Mouse (Mus musculus): ENCODE results near the gene Trim14.

Trim14 gene

GRCm38 (mm10) chr4:46448886-46449285 is 87.1 kb downstream of the Trim14 start:
- H3K4me3 ChIP-seq (replicated peaks; ENCODE audit: low read length) = no peak overlapping the region
- no peaks in the 10 kb centered on the region for H3K27me3 ChIP-seq (ENCODE audit: insufficient read depth, low read length)
- H3K9me3 ChIP-seq (ENCODE audit: low read length) = no peaks in the 10 kb centered on the region
- no peak for TF ChIP-seq NANOG (IDR thresholded peaks at IDR 0.05; ENCODE audit: borderline replicate concordance, low read length)
- no peak for TF ChIP-seq CTCF (conservative IDR thresholded peaks at IDR 0.05; ENCODE audit: low read length)
- no peak for TF ChIP-seq POU5F1 (IDR thresholded peaks at IDR 0.05; ENCODE audit: borderline replicate concordance, low read length)
- peaks cover 41% of the 10 kb centered on the region for H3K4me1 ChIP-seq (replicated peaks; ENCODE audit: low read depth, low read length)
- H3K36me3 ChIP-seq (ENCODE audit: insufficient read depth, low read length) = peaks cover 7% of the 10 kb centered on the region; the same call in 1 of the 2 replicates

- Histone ChIP-seq H3K27me3 (ENCODE audit: insufficient read depth, low read length) (no peaks in the 10 kb centered on the region), H3K36me3 (ENCODE audit: insufficient read depth, low read length) (no peaks in the 10 kb centered on the region), H3K4me3 (replicated peaks; ENCODE audit: low read length) (no peak overlapping the region), H3K9me3 (ENCODE audit: low read length) (no peaks in the 10 kb centered on the region), H3K4me1 (replicated peaks; ENCODE audit: low read depth, low read length) (peaks cover 34% of the 10 kb centered on the region)
- TF ChIP-seq POU5F1 (IDR thresholded peaks at IDR 0.05; ENCODE audit: borderline replicate concordance, low read length) (no peak), CTCF (conservative IDR thresholded peaks at IDR 0.05; ENCODE audit: low read length) (no peak), NANOG (IDR thresholded peaks at IDR 0.05; ENCODE audit: borderline replicate concordance, low read length) (no peak)
Measured at GRCm38 (mm10) chr4:46447461-46447860, 88.5 kb downstream of the Trim14 start.

GRCm38 (mm10) chr4:46445237-46445945 is 90.5 kb downstream of the Trim14 start:
- Histone ChIP-seq H3K9me3 (ENCODE audit: low read length) (no peaks in the 10 kb centered on the region), H3K36me3 (ENCODE audit: insufficient read depth, low read length) (no peaks in the 10 kb centered on the region), H3K4me1 (replicated peaks; ENCODE audit: low read depth, low read length) (peaks cover 33% of the 10 kb centered on the region), H3K27me3 (ENCODE audit: insufficient read depth, low read length) (0 out of 2 replicates have a peak, but pooled peaks cover 3% of the 10 kb centered on the region), H3K4me3 (replicated peaks; ENCODE audit: low read length) (peak overlapping the region; percentile 53)
- TF ChIP-seq POU5F1 (IDR thresholded peaks at IDR 0.05; ENCODE audit: borderline replicate concordance, low read length) = no peak
- no peak for TF ChIP-seq NANOG (IDR thresholded peaks at IDR 0.05; ENCODE audit: borderline replicate concordance, low read length)
- no peak for TF ChIP-seq CTCF (conservative IDR thresholded peaks at IDR 0.05; ENCODE audit: low read length)
